Mouse (Mus musculus) midbrain, embryonic 12.5 days (tissue): ENCODE measurements at regions not wholly inside any gene's neighbourhood (a gene's known extent, or its start where the extent isn't known, plus 50 kb on each side); places are given as distances from the start of the nearest gene placed in this dataset.

Source experiments
- ATAC-seq: fragments of 200-750 bp; cut with Nextera tagmentation; 2 replicates; pipeline ENCODE4 v1.8.0; 2017; ENCODE audit warnings: low read depth, moderate TSS enrichment, moderate library complexity; ENCODE audit not compliant: low FRiP score
- H3K27ac ChIP-seq: fragments of 300-500 bp; sonication (generic); replicated peaks from 2 replicates; pipeline ENCODE4 v1.5.1; 2016; ENCODE audit warnings: mild to moderate bottlenecking
- H3K27me3 ChIP-seq: fragments of 300-500 bp; sonication (generic); 2 replicates; pipeline ENCODE4 v1.6.1; 2016; ENCODE audit warnings: mild to moderate bottlenecking
- H3K36me3 ChIP-seq: fragments of 300-500 bp; sonication (generic); 2 replicates; pipeline ENCODE4 v1.6.1; 2016
- H3K4me1 ChIP-seq: fragments of 300-500 bp; sonication (generic); 2 replicates; pipeline ENCODE4 v1.6.1; 2016
- H3K4me2 ChIP-seq: fragments of 300-500 bp; sonication (generic); replicated peaks from 2 replicates; pipeline ENCODE4 v1.6.1; 2016; ENCODE audit warnings: mild to moderate bottlenecking, moderate library complexity
- H3K4me3 ChIP-seq: fragments of 300-500 bp; sonication (generic); 2 replicates; pipeline ENCODE4 v1.5.1; 2016; ENCODE audit warnings: mild to moderate bottlenecking
- H3K9ac ChIP-seq: fragments of 300-500 bp; sonication (generic); replicated peaks from 2 replicates; pipeline ENCODE4 v1.6.1; 2016; ENCODE audit warnings: mild to moderate bottlenecking, moderate library complexity
- H3K9me3 ChIP-seq: fragments of 300-500 bp; sonication (generic); 2 replicates; pipeline ENCODE4 v1.6.1; 2016; ENCODE audit warnings: mild to moderate bottlenecking
- WGBS: fragments of 180-500 bp; shearing (Covaris S2); methylation state at CpG from one replicate; pipeline ENCODE4 v1.1.7; 2016; 5-methylcytosine and 5-hydroxymethylcytosine counted together

GRCm38 (mm10) chr6:51678743-51679142 is 155.0 kb downstream of the Snx10 start:
- Histone ChIP-seq H3K36me3 (no peaks in the 10 kb centered on the region), H3K4me3 (no peak overlapping the region), H3K9me3 (no peaks in the 10 kb centered on the region), H3K4me2 (no peak overlapping the region), H3K27ac (no peak overlapping the region), H3K9ac (no peak overlapping the region), H3K4me1 (no peaks in the 10 kb centered on the region), H3K27me3 (no peaks in the 10 kb centered on the region)
- ATAC-seq = no peak
- WGBS = 86% methylated on average over 3 of the region's 3 CpGs

GRCm38 (mm10) chr6:51680239-51680857 is 156.6 kb downstream of the Snx10 start:
- H3K36me3 ChIP-seq = no peaks in the 10 kb centered on the region
- no peak overlapping the region for H3K4me2 ChIP-seq
- H3K27me3 ChIP-seq = no peaks in the 10 kb centered on the region
- 80% methylated on average over 10 of the region's 10 CpGs for WGBS
- no peaks in the 10 kb centered on the region for H3K9me3 ChIP-seq
- H3K4me3 ChIP-seq = no peak overlapping the region
- ATAC-seq = no peak
- H3K9ac ChIP-seq = no peak overlapping the region
- 0 out of 2 replicates have a peak, but pooled peaks cover 4% of the 10 kb centered on the region for H3K4me1 ChIP-seq
- H3K27ac ChIP-seq = no peak overlapping the region

GRCm38 (mm10) chr6:51683131-51683530 is 159.4 kb downstream of the Snx10 start:
- Histone ChIP-seq H3K4me3 (no peak overlapping the region), H3K27me3 (no peaks in the 10 kb centered on the region), H3K4me2 (no peak overlapping the region), H3K9me3 (no peaks in the 10 kb centered on the region), H3K27ac (no peak overlapping the region), H3K4me1 (peaks cover 9% of the 10 kb centered on the region; the same call in 1 of the 2 replicates), H3K36me3 (no peaks in the 10 kb centered on the region), H3K9ac (no peak overlapping the region)
- no peak for ATAC-seq
- 94% methylated on average over 5 of the region's 5 CpGs for WGBS

GRCm38 (mm10) chr6:51685651-51686287 is 162.1 kb downstream of the Snx10 start:
- Histone ChIP-seq H3K27me3 (no peaks in the 10 kb centered on the region), H3K9me3 (no peaks in the 10 kb centered on the region), H3K9ac (no peak overlapping the region), H3K4me2 (no peak overlapping the region), H3K4me3 (no peak overlapping the region), H3K4me1 (peaks cover 9% of the 10 kb centered on the region; the same call in 1 of the 2 replicates), H3K27ac (no peak overlapping the region), H3K36me3 (no peaks in the 10 kb centered on the region)
- WGBS = 72% methylated on average over 8 of the region's 8 CpGs
- no peak for ATAC-seq

- H3K36me3 ChIP-seq = no peaks in the 10 kb centered on the region
- H3K4me3 ChIP-seq = no peak overlapping the region
- H3K27ac ChIP-seq = no peak overlapping the region
- no peaks in the 10 kb centered on the region for H3K27me3 ChIP-seq
- WGBS = 88% methylated on average over 13 of the region's 13 CpGs
- no peak for ATAC-seq
- H3K4me1 ChIP-seq = no peaks in the 10 kb centered on the region
- no peak overlapping the region for H3K4me2 ChIP-seq
- no peaks in the 10 kb centered on the region for H3K9me3 ChIP-seq
- H3K9ac ChIP-seq = no peak overlapping the region
Observed at GRCm38 (mm10) chr6:51690795-51691563, 167.3 kb downstream of the Snx10 start.

- no peak overlapping the region for H3K9ac ChIP-seq
- 93% methylated on average over 7 of the region's 7 CpGs for WGBS
- no peak for ATAC-seq
- H3K4me2 ChIP-seq = no peak overlapping the region
- no peaks in the 10 kb centered on the region for H3K9me3 ChIP-seq
- H3K4me1 ChIP-seq = no peaks in the 10 kb centered on the region
- H3K4me3 ChIP-seq = no peak overlapping the region
- no peak overlapping the region for H3K27ac ChIP-seq
- H3K27me3 ChIP-seq = no peaks in the 10 kb centered on the region
- H3K36me3 ChIP-seq = no peaks in the 10 kb centered on the region
Observed at GRCm38 (mm10) chr6:51693984-51694383, 170.3 kb downstream of the Snx10 start.

GRCm38 (mm10) chr6:51696396-51696795 is 172.7 kb downstream of the Snx10 start:
- Histone ChIP-seq H3K36me3 (no peaks in the 10 kb centered on the region), H3K27ac (no peak overlapping the region), H3K4me2 (no peak overlapping the region), H3K4me3 (no peak overlapping the region), H3K9me3 (no peaks in the 10 kb centered on the region), H3K27me3 (no peaks in the 10 kb centered on the region), H3K4me1 (no peaks in the 10 kb centered on the region), H3K9ac (no peak overlapping the region)
- ATAC-seq = no peak
- 82% methylated on average over 7 of the region's 7 CpGs for WGBS

- Histone ChIP-seq H3K9ac (no peak overlapping the region), H3K4me2 (no peak overlapping the region), H3K27ac (no peak overlapping the region), H3K36me3 (no peaks in the 10 kb centered on the region), H3K4me1 (no peaks in the 10 kb centered on the region), H3K9me3 (no peaks in the 10 kb centered on the region), H3K27me3 (no peaks in the 10 kb centered on the region), H3K4me3 (no peak overlapping the region)
- WGBS = 91% methylated on average over 3 of the region's 3 CpGs
- no peak for ATAC-seq
Observed at GRCm38 (mm10) chr6:51697754-51698153, 174.1 kb downstream of the Snx10 start.

GRCm38 (mm10) chr6:51698244-51698643 is 174.5 kb downstream of the Snx10 start:
- Histone ChIP-seq H3K4me1 (no peaks in the 10 kb centered on the region), H3K4me2 (no peak overlapping the region), H3K9me3 (no peaks in the 10 kb centered on the region), H3K9ac (no peak overlapping the region), H3K36me3 (no peaks in the 10 kb centered on the region), H3K27ac (no peak overlapping the region), H3K4me3 (no peak overlapping the region), H3K27me3 (no peaks in the 10 kb centered on the region)
- 75% methylated on average over 4 of the region's 4 CpGs for WGBS
- ATAC-seq = no peak

- ATAC-seq = no peak
- H3K4me2 ChIP-seq = no peak overlapping the region
- 91% methylated on average over 11 of the region's 11 CpGs for WGBS
Observed at GRCm38 (mm10) chr6:51701253-51702020, 177.7 kb downstream of the Snx10 start.

GRCm38 (mm10) chr6:51702456-51703171 is 178.9 kb downstream of the Snx10 start:
- no peak overlapping the region for H3K4me2 ChIP-seq
- H3K4me3 ChIP-seq = no peak overlapping the region
- H3K9ac ChIP-seq = no peak overlapping the region
- H3K9me3 ChIP-seq = no peaks in the 10 kb centered on the region
- H3K27ac ChIP-seq = no peak overlapping the region
- 89% methylated on average over 10 of the region's 10 CpGs for WGBS
- ATAC-seq = no peak
- H3K4me1 ChIP-seq = no peaks in the 10 kb centered on the region
- no peaks in the 10 kb centered on the region for H3K36me3 ChIP-seq
- H3K27me3 ChIP-seq = no peaks in the 10 kb centered on the region

More at GRCm38 (mm10) chr6:51701253-51702020, 177.7 kb downstream of the Snx10 start:
- Histone ChIP-seq H3K4me3 (no peak overlapping the region), H3K9me3 (no peaks in the 10 kb centered on the region), H3K4me1 (no peaks in the 10 kb centered on the region), H3K27ac (no peak overlapping the region), H3K27me3 (no peaks in the 10 kb centered on the region), H3K36me3 (no peaks in the 10 kb centered on the region), H3K9ac (no peak overlapping the region)
